Mouse (Mus musculus) kidney, adult 9 months (tissue): ENCODE measurements at regions not wholly inside any gene's neighbourhood (a gene's known extent, or its start where the extent isn't known, plus 50 kb on each side); places are given as distances from the start of the nearest gene placed in this dataset.

Source experiments
- DNase-seq: peaks from one replicate; pipeline ENCODE4 v3.0.0; 2022

DNA sequence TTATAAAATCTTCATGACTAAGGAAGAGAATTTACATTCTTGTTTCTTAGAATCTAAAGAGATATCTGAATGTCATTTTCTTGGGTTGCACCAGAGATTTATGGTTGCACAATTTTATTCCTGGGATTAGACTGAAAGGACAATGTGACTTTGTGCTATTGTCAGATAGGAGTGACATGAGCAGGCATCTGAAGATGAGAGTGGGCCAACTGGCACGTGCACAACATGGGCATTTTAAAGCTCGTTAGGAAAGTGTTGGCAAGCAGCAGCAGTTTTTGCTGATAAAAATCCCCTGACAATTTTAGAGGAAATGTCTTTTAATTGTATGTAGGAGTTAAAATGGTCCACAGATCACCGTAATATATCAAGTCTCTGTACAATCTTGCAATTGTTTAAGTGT lies 178.9 kb upstream of the Tecrl start:
- no peak for DNase-seq

DNA sequence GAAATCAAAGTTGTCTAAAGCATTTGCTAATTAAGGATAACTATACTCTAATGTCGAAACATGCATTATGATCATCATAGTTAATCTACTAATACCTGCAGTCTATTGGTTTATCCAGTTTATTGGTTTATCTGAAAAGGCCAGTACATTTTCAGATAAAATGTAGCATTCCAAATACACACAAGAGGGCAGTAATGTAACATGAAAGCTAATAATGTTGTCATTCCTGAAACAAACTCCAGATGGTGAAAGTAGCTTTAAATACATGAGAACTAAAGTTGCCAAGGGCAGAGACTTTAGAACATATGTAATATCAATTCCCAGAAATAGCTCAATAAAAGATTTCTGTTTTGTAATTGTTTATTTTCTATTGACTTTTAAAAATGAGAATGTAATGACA lies 163.7 kb upstream of the Tecrl start:
- peak; percentile 0 for DNase-seq

DNA sequence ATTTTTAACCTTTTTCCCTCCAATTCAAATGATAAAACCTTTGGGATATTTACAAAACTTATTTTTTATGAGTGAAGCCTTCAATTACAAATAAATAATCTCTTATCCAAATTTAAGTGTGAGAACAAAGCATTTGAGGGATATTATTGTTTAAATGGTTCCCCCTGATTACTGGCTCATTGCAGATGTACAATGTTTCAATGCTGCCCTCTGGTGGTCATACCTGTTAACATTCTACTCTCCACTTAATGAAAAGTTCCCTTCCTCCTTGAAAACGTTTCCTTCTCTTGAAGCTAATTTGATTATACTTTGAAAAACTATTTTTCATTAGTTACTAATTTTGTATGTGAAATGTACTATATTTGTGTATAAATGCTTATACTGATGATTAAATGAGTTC lies 129.1 kb upstream of the Tecrl start:
- peak; percentile 17 for DNase-seq

DNA sequence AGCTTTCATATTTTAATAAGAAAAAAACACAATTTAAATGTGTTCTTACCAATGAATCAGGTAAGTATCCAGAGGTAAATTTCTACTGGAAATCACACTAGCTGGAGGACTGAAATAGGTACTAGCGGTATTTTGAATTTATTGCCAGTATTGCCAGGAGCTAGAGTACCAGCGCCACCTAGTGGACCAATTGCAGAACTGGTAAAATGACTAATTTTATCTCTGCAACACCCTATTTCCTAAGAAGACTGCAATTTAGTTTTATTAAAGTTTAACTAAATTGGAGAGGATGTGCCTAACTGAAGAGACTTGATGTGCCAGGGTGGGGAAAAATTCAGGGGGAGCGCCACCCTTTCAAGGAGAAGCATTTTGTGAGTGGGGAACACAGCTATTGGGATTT lies 85.3 kb upstream of the Tecrl start:
- DNase-seq = peak; percentile 37

DNA sequence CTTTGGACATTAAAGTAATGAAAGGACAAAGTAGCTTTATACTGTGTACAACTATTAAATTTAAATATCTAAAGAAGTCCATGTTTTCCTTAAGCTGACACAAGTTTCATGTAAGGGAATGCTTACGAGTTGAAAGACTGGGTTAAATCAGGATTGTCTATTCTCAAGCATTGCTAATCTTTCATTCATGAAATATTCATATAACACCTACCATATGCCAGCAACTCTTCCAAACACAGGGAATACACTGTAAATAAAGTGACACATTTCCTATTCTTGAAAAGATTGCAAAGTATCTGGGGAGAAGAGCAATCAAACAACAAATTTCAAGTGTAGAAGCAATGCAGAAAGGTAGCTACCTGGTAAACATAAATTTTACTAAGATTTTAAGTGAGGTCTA lies 81.5 kb upstream of the Tecrl start:
- no peak for DNase-seq

DNA sequence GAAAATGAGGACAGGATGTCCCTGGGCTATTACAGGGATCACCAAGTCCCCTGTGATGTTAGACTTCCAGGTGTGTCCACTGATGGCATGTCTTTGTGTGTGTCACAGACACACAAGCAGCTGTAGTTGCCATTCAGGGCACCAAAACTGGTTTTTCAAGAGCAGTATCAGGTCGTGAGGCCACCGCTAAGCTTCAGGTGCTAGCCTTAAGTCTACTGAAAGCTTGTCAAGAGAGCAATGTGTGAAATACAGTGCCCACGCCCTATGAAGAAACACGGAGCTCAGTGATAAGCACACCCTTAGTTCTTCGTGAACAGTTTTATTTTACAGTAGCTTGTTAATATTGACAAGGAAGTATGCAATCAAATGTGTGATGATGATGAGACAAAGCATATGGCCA lies 66.7 kb upstream of the Tecrl start:
- no peak for DNase-seq

DNA sequence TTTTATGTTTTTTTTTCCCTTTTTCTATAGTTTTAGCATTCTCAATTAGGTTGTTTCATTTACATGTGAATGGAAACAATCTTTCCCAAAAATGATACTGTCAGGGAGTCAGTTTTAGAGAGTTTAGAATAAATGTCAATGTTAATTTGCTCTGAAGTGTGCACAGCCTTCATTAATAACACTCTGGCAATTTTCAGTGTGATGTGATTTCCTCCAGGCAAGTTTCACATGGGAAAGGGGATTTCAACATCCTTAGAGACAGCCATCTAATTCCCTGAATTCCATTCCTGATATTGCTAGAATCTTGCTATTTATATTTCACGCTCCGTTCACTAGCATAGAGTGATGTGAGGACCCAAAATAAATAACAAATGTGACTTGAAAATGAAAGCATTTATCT lies 55.2 kb upstream of the Tecrl start:
- no peak for DNase-seq

DNA sequence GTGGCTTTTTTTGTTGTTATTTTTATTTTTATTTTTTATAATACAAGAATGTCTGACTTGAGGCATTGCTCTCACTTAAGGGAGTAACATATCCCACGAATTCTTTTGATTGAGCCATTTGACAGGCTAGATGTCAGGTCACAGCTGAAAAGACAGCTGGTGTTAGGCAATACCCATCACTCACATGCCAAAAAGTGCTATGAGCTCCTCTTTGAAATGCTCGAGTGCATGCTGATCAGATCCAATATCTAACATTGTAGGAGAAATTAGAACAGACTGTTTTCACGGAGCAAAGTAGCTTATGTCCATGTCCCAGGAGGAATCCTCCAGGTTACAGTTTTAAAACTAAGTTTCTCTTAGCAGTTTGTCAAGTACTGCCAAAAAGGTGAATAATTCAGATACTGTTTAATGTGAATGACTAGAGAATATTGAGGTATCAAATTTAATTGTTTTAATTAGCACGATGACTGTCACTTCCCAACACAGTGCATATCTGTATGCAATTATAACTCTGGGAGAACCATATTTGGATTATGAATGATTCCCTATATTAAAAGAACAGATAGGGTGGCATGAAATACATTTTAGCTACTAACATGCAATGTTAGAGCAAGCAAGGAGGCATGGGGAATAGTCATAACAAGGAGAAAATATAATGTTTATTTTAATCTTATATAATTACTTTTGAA lies 50.4 kb upstream of the Tecrl start:
- no peak for DNase-seq
